Mouse (Mus musculus) midbrain, postnatal 0 days (tissue): ENCODE data around the gene Smg6. TPM values are rescaled to one million over a fixed set of nuclear protein-coding genes. Genes with fewer than 3 reads are reported as not detected.

Experiments
- ATAC-seq: fragments of 200-750 bp; cut with Nextera tagmentation; 2 replicates; pipeline ENCODE4 v1.8.0; 2017; ENCODE audit warnings: moderate number of reproducible peaks, mild to moderate bottlenecking, moderate TSS enrichment, moderate library complexity; ENCODE audit not compliant: low FRiP score
- DNase-seq: peaks from one replicate; pipeline ENCODE4 v3.0.0-alpha.2; 2015; ENCODE audit warnings: low spot score
- H3K27ac ChIP-seq: fragments of 300-500 bp; sonication (generic); 2 replicates; pipeline ENCODE4 v1.5.1; 2014; ENCODE audit warnings: low read depth, mild to moderate bottlenecking, low read length, mixed read lengths
- H3K27me3 ChIP-seq: fragments of 300-500 bp; sonication (generic); 2 replicates; pipeline ENCODE4 v1.6.1; 2014; ENCODE audit warnings: low read length, control low read depth, mixed read lengths; ENCODE audit not compliant: insufficient read depth
- H3K36me3 ChIP-seq: fragments of 300-500 bp; sonication (generic); 2 replicates; pipeline ENCODE4 v1.6.1; 2014; ENCODE audit warnings: low read length, control low read depth, mixed read lengths; ENCODE audit not compliant: insufficient read depth
- H3K4me1 ChIP-seq: fragments of 300-500 bp; sonication (generic); 2 replicates; pipeline ENCODE4 v1.6.1; 2014; ENCODE audit warnings: mild to moderate bottlenecking, control low read depth, antibody characterized with exemption, low read length, mixed read lengths; ENCODE audit not compliant: insufficient read depth
- H3K4me2 ChIP-seq: fragments of 300-500 bp; sonication (generic); 2 replicates; pipeline ENCODE4 v1.6.1; 2014; ENCODE audit warnings: low read depth, mild to moderate bottlenecking, low read length, mixed read lengths; ENCODE audit not compliant: poor library complexity, severe bottlenecking
- H3K4me3 ChIP-seq: fragments of 300-500 bp; sonication (generic); 2 replicates; pipeline ENCODE4 v1.5.1; 2014; ENCODE audit warnings: low read depth, mild to moderate bottlenecking, low read length, moderate library complexity
- H3K9ac ChIP-seq: fragments of 300-500 bp; sonication (generic); replicated peaks from 2 replicates; pipeline ENCODE4 v1.6.1; 2014; ENCODE audit warnings: mild to moderate bottlenecking, low read length, moderate library complexity, mixed read lengths; ENCODE audit not compliant: poor library complexity, severe bottlenecking
- H3K9me3 ChIP-seq: fragments of 300-500 bp; sonication (generic); 2 replicates; pipeline ENCODE4 v1.6.1; 2016; ENCODE audit warnings: low read length, control low read depth
- CTCF ChIP-seq: IDR thresholded peaks from 2 replicates; pipeline ENCODE4 v1.5.1; 2016; ENCODE audit warnings: antibody characterized with exemption, mild to moderate bottlenecking
- WGBS: fragments of 180-500 bp; shearing (Covaris S2); extraction: QIAGEN DNeasy Blood & Tissue Kit; methylation state at CpG from one replicate; pipeline ENCODE4 v1.1.7; 2014; 5-methylcytosine and 5-hydroxymethylcytosine counted together
- polyA plus RNA-seq: library from polyadenylated mRNA; unstranded; fragments of >200 nt; fragmentation: Nextera tagmentation; extraction: Ambion mirVana; gene quantifications from 2 replicates; pipeline ENCODE4 v1.2.1, GENCODE M21; 2015
- total RNA-seq: library from RNA; depleted of rRNA; stranded (reverse); fragments of >200 nt; gene quantifications from 2 replicates; pipeline ENCODE4 v1.2.3, GENCODE M21; 2014

Smg6 gene
- total and polyA plus RNA-seq, 2 experiments from 2014 or later, result 11.9 to 27.7 TPM

- no peaks in the 10 kb centered on the region for H3K36me3 ChIP-seq
- H3K9ac ChIP-seq, result peak within 1 kb of the TSS; percentile 64
- WGBS, result 42% methylated on average over 5 of the region's 5 CpGs
- H3K4me1 ChIP-seq, result peaks cover 12% of the 10 kb centered on the region; the same call in 1 of the 2 replicates
- H3K27me3 ChIP-seq, result 0 out of 2 replicates have a peak, but pooled peaks cover 4% of the 10 kb centered on the region
- DNase-seq (no peak), ATAC-seq (no peak)
- peak within 1 kb of the TSS; percentile 82 for H3K4me3 ChIP-seq
- no peaks in the 10 kb centered on the region for H3K9me3 ChIP-seq
- H3K27ac ChIP-seq, result no peak within 1 kb of the TSS
- H3K4me2 ChIP-seq, result peak within 1 kb of the TSS; percentile 91
- TF ChIP-seq CTCF, result no peak
Observed at GRCm38 (mm10) chr11:75190905-75191441, 265.4 kb downstream of the Smg6 start, which contains the start of gene Dph1. Gene Dph1 (minus strand): TSS chr11:75191241.

- no peak for TF ChIP-seq CTCF
- no peak overlapping the region for H3K9ac ChIP-seq
- 63% methylated on average over 6 of the region's 6 CpGs for WGBS
- H3K4me1 ChIP-seq, result peaks cover 14% of the 10 kb centered on the region; the same call in 1 of the 2 replicates
- H3K36me3 ChIP-seq, result no peaks in the 10 kb centered on the region
- H3K9me3 ChIP-seq, result no peaks in the 10 kb centered on the region
- H3K27ac ChIP-seq, result no peak overlapping the region
- no peak for DNase-seq
- H3K4me2 ChIP-seq, result no peak overlapping the region
- ATAC-seq, result no peak
- H3K27me3 ChIP-seq, result 0 out of 2 replicates have a peak, but pooled peaks cover 4% of the 10 kb centered on the region
- no peak overlapping the region for H3K4me3 ChIP-seq
Observed at GRCm38 (mm10) chr11:75191841-75192240, 266.2 kb downstream of the Smg6 start.

- Histone ChIP-seq H3K4me2 (peak overlapping the region; percentile 82), H3K9me3 (no peaks in the 10 kb centered on the region), H3K36me3 (no peaks in the 10 kb centered on the region), H3K4me3 (peak overlapping the region; percentile 55), H3K4me1 (peaks cover 14% of the 10 kb centered on the region; the same call in 1 of the 2 replicates), H3K9ac (peak overlapping the region; percentile 64; the same call in 1 of the 2 replicates), H3K27ac (no peak overlapping the region), H3K27me3 (0 out of 2 replicates have a peak, but pooled peaks cover 4% of the 10 kb centered on the region)
- peak; percentile 88 for TF ChIP-seq CTCF
- WGBS, result 23% methylated on average over 13 of the region's 13 CpGs
- ATAC-seq (0 out of 2 replicates have a peak, but pooled peaks have one; percentile 15), DNase-seq (peak; percentile 79)
Observed at GRCm38 (mm10) chr11:75192336-75193214, 267.0 kb downstream of the Smg6 start.

GRCm38 (mm10) chr11:75193256-75194071 lies 267.8 kb downstream of the Smg6 start, which contains the start of gene Rtn4rl1:
Gene Rtn4rl1 (plus strand): TSS chr11:75193783.
- Histone ChIP-seq H3K4me1 (peaks cover 14% of the 10 kb centered on the region; the same call in 1 of the 2 replicates), H3K27me3 (0 out of 2 replicates have a peak, but pooled peaks cover 4% of the 10 kb centered on the region), H3K27ac (peak within 1 kb of the TSS; percentile 59; the same call in 1 of the 2 replicates), H3K36me3 (no peaks in the 10 kb centered on the region), H3K9ac (peak within 1 kb of the TSS; percentile 64), H3K9me3 (no peaks in the 10 kb centered on the region), H3K4me2 (peak within 1 kb of the TSS; percentile 82), H3K4me3 (peak within 1 kb of the TSS; percentile 55)
- WGBS, result under 1% methylated on average over 67 of the region's 84 CpGs
- ATAC-seq (no peak), DNase-seq (peak; percentile 44)
- TF ChIP-seq CTCF, result no peak

GRCm38 (mm10) chr11:75194121-75194849 lies 268.7 kb downstream of the Smg6 start:
- Histone ChIP-seq H3K36me3 (no peaks in the 10 kb centered on the region), H3K9me3 (no peaks in the 10 kb centered on the region), H3K27me3 (0 out of 2 replicates have a peak, but pooled peaks cover 4% of the 10 kb centered on the region), H3K4me2 (peak overlapping the region; percentile 82), H3K4me1 (peaks cover 14% of the 10 kb centered on the region; the same call in 1 of the 2 replicates), H3K9ac (peak overlapping the region; percentile 64), H3K4me3 (peak overlapping the region; percentile 55), H3K27ac (peak overlapping the region; percentile 59; the same call in 1 of the 2 replicates)
- no peak for ATAC-seq
- under 1% methylated on average over 52 of the region's 52 CpGs for WGBS
- no peak for DNase-seq
- no peak for TF ChIP-seq CTCF
